Mouse (Mus musculus) MEL (cell line): ENCODE results near the gene Dyx1c1. TPM values are rescaled to one million over a fixed set of nuclear protein-coding genes. Genes with fewer than 3 reads are reported as not detected.

ENCODE experiments used
- DNase-seq: peaks from one replicate; pipeline ENCODE4 v3.0.0; 2011; ENCODE audit warnings: low read depth, low spot score
- H3K27ac ChIP-seq: 2 replicates; pipeline ENCODE4 v1.5.1; 2012; ENCODE audit warnings: low read depth, mild to moderate bottlenecking, control low read depth, low read length, moderate library complexity; ENCODE audit not compliant: control insufficient read depth
- H3K27me3 ChIP-seq, 2 experiments: fragments of 150-350 bp in 1 of 2; sonication (generic) in 1 of 2; 2 replicates each; pipeline ENCODE4 v1.6.1; 2012; ENCODE audit warnings: low read length in 2 of 2, mild to moderate bottlenecking in 2 of 2, improper control_type of control experiment in 1 of 2, moderate library complexity in 1 of 2; ENCODE audit not compliant: insufficient read depth in 2 of 2, control insufficient read depth in 1 of 2
- H3K36me3 ChIP-seq, 2 experiments: 2 replicates each; pipeline ENCODE4 v1.6.1; 2012 to 2014; ENCODE audit warnings: low read length in 2 of 2, improper control_type of control experiment in 1 of 2, inconsistent platforms in 1 of 2, mild to moderate bottlenecking in 1 of 2; ENCODE audit not compliant: insufficient read depth in 2 of 2, control insufficient read depth in 1 of 2
- H3K4me1 ChIP-seq, 2 experiments: fragments of 150-350 bp in 1 of 2; sonication (generic) in 1 of 2; 2 replicates each; pipeline ENCODE4 v1.6.1; 2012; ENCODE audit warnings: low read length in 2 of 2, improper control_type of control experiment in 1 of 2, mild to moderate bottlenecking in 1 of 2; ENCODE audit not compliant: insufficient read depth in 2 of 2, control insufficient read depth in 1 of 2
- H3K4me3 ChIP-seq, 2 experiments: fragments of 150-350 bp in 1 of 2; sonication (generic) in 1 of 2; 2 replicates each; pipeline ENCODE4 v1.5.1; 2012; ENCODE audit warnings: low read depth in 2 of 2, low read length in 2 of 2, mild to moderate bottlenecking in 2 of 2, moderate library complexity in 2 of 2, control low read depth in 1 of 2, improper control_type of control experiment in 1 of 2; ENCODE audit not compliant: control insufficient read depth in 1 of 2, insufficient read depth in 1 of 2
- H3K79me2 ChIP-seq: 2 replicates; pipeline ENCODE4 v1.6.1; 2012; ENCODE audit warnings: mild to moderate bottlenecking, low read length, moderate library complexity; ENCODE audit not compliant: control insufficient read depth, poor library complexity, insufficient read depth
- H3K9ac ChIP-seq: 2 replicates; pipeline ENCODE4 v1.6.1; 2012; ENCODE audit warnings: low read depth, mild to moderate bottlenecking, control low read depth, low read length, moderate library complexity; ENCODE audit not compliant: control insufficient read depth, poor library complexity, severe bottlenecking
- H3K9me3 ChIP-seq: fragments of 150-350 bp; sonication (generic); replicated peaks from 2 replicates; pipeline ENCODE4 v1.6.1; 2012; ENCODE audit warnings: mild to moderate bottlenecking, low read length, improper control_type of control experiment, moderate library complexity; ENCODE audit not compliant: insufficient read depth
- BHLHE40 ChIP-seq: IDR thresholded peaks from 2 replicates; pipeline ENCODE4 v1.6.1; 2012; ENCODE audit warnings: low read depth, mild to moderate bottlenecking, inconsistent platforms, low read length, improper control_type of control experiment, borderline replicate concordance
- CHD1 ChIP-seq: IDR thresholded peaks from 2 replicates; pipeline ENCODE4 v1.6.1; 2012; ENCODE audit warnings: low read depth, mild to moderate bottlenecking, inconsistent platforms, low read length, improper control_type of control experiment
- CTCF ChIP-seq, 3 experiments: IDR thresholded peaks in 2 of 3; conservative IDR thresholded peaks in 1 of 3; 2 replicates each; pipeline ENCODE4 v1.5.1; 2011 to 2012; ENCODE audit warnings: low read length in 3 of 3, low read depth in 2 of 3, mild to moderate bottlenecking in 2 of 3, improper control_type of control experiment in 1 of 3, inconsistent platforms in 1 of 3, mixed read lengths in 1 of 3, moderate library complexity in 1 of 3; ENCODE audit not compliant: control insufficient read depth in 1 of 3, insufficient read depth in 1 of 3, poor library complexity in 1 of 3, severe bottlenecking in 1 of 3
- EP300 ChIP-seq, 2 experiments: IDR thresholded peaks; 2 replicates each; pipeline ENCODE4 v1.6.1; 2011; ENCODE audit warnings: improper control_type of control experiment in 2 of 2, low read length in 2 of 2, low read depth in 1 of 2, mild to moderate bottlenecking in 1 of 2
- GABPA ChIP-seq: IDR thresholded peaks from 2 replicates; pipeline ENCODE4 v1.6.1; 2012; ENCODE audit warnings: low read depth, mild to moderate bottlenecking, inconsistent platforms, low read length, improper control_type of control experiment, moderate library complexity
- HCFC1 ChIP-seq: IDR thresholded peaks from 2 replicates; pipeline ENCODE4 v1.6.1; 2012; ENCODE audit warnings: low read depth, mild to moderate bottlenecking, inconsistent platforms, low read length, improper control_type of control experiment, moderate library complexity
- KAT2A ChIP-seq: conservative IDR thresholded peaks from 2 replicates; pipeline ENCODE4 v1.6.1; 2012; ENCODE audit warnings: low read depth, low read length, improper control_type of control experiment, inconsistent platforms
- MAFK ChIP-seq: IDR thresholded peaks from 2 replicates; pipeline ENCODE4 v1.6.1; 2011; ENCODE audit warnings: low read depth, mild to moderate bottlenecking, low read length, improper control_type of control experiment, borderline replicate concordance
- MAX ChIP-seq: IDR thresholded peaks from 2 replicates; pipeline ENCODE4 v1.6.1; 2011; ENCODE audit warnings: low read length, improper control_type of control experiment
- MEF2A ChIP-seq: IDR thresholded peaks from 2 replicates; pipeline ENCODE4 v1.6.1; 2014; ENCODE audit warnings: low read depth, mild to moderate bottlenecking, inconsistent platforms, low read length, improper control_type of control experiment; ENCODE audit not compliant: poor library complexity, insufficient replicate concordance, severe bottlenecking; ENCODE audit errors: extremely low read depth
- MYB ChIP-seq: IDR thresholded peaks from 2 replicates; pipeline ENCODE4 v1.6.1; 2011; ENCODE audit warnings: mild to moderate bottlenecking, low read depth, low read length, improper control_type of control experiment
- MYC ChIP-seq: IDR thresholded peaks from 2 replicates; pipeline ENCODE4 v1.6.1; 2011; ENCODE audit warnings: low read depth, mild to moderate bottlenecking, low read length, improper control_type of control experiment, moderate library complexity
- POLR2A ChIP-seq, 2 experiments: IDR thresholded peaks; 2 replicates each; pipeline ENCODE4 v1.6.1; 2011 to 2012; ENCODE audit warnings: low read length in 2 of 2, mild to moderate bottlenecking in 2 of 2, control low read depth in 1 of 2, improper control_type of control experiment in 1 of 2, low read depth in 1 of 2, moderate library complexity in 1 of 2; ENCODE audit not compliant: control insufficient read depth in 1 of 2, insufficient read depth in 1 of 2, poor library complexity in 1 of 2
- RAD21 ChIP-seq: IDR thresholded peaks from 2 replicates; pipeline ENCODE4 v1.6.1; 2011; ENCODE audit warnings: mild to moderate bottlenecking, low read depth, low read length, improper control_type of control experiment
- RCOR1 ChIP-seq: IDR thresholded peaks from 2 replicates; pipeline ENCODE4 v1.6.1; 2012; ENCODE audit warnings: low read depth, mild to moderate bottlenecking, inconsistent platforms, low read length, improper control_type of control experiment
- SIN3A ChIP-seq: IDR thresholded peaks from 2 replicates; pipeline ENCODE4 v1.6.1; 2012; ENCODE audit warnings: low read length, improper control_type of control experiment, inconsistent platforms
- SMC3 ChIP-seq: IDR thresholded peaks from 2 replicates; pipeline ENCODE4 v1.6.1; 2011; ENCODE audit warnings: low read depth, low read length, improper control_type of control experiment
- TAL1 ChIP-seq: IDR thresholded peaks from 2 replicates; pipeline ENCODE4 v1.6.1; 2012; ENCODE audit warnings: mild to moderate bottlenecking, inconsistent platforms, low read length, moderate library complexity, mixed read lengths
- TCF12 ChIP-seq: IDR thresholded peaks from 2 replicates; pipeline ENCODE4 v1.6.1; 2014; ENCODE audit warnings: low read depth, mild to moderate bottlenecking, inconsistent platforms, low read length, improper control_type of control experiment, moderate library complexity
- ZKSCAN1 ChIP-seq: IDR thresholded peaks from 2 replicates; pipeline ENCODE4 v1.6.1; 2012; ENCODE audit warnings: low read depth, mild to moderate bottlenecking, inconsistent platforms, low read length, improper control_type of control experiment, moderate library complexity
- polyA plus RNA-seq, 2 experiments: library from polyadenylated mRNA; stranded (reverse) in 1 of 2; unstranded in 1 of 2; fragments of >175 nt in 1 of 2; fragments of >200 nt in 1 of 2; gene quantifications; 2 replicates each; pipeline versions ENCODE4 v1.2.1 to v1.2.4; 2012; ENCODE audit warnings: low replicate concordance in 2 of 2, low read depth in 1 of 2; ENCODE audit not compliant: insufficient read length in 2 of 2, insufficient read depth in 1 of 2, missing spikeins in 1 of 2
- total RNA-seq: library from RNA; depleted of rRNA; stranded (reverse); fragments of 300-350 nt; gene quantifications from 2 replicates; pipeline ENCODE4 v1.2.3, GENCODE M21; 2012

The Dyx1c1 gene
- total and polyA plus RNA-seq, 3 experiments: 1.0 to 2.0 TPM; not detected in 1

DNA sequence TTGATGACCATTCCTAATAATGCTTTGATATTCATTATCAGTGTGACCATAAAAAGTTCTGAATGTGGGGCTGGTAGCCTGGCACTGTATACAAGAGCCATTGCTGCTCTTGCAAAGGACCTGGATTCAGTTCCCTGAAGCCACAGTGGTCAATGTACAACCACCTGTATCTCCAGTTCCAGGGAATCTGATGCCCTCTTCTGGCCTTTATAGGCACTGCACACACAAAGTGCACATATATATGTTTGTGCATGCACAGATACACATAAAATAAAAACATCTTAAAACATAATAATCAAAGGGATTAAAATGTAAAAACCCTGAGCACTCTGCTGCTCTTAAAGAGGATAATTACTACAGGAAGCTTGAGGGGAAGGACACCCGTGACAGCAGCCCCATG lies 11.6 kb upstream of the Dyx1c1 start:
- Histone ChIP-seq H3K9me3 (no peaks in the 10 kb centered on the region), H3K27me3 (peaks cover 5 to 6% of the 10 kb centered on the region in 2 experiments), H3K4me3 (no peak overlapping the region), H3K79me2 (no peaks in the 10 kb centered on the region), H3K4me1 (no peaks in the 10 kb centered on the region)
- DNase-seq: no peak
- TF ChIP-seq MYC: no peak
- 0 out of 2 replicates have a peak, but pooled peaks have one; percentile 4 for TF ChIP-seq SMC3
- TF ChIP-seq POLR2A (IDR thresholded peaks at IDR 0.05; ENCODE audit: control insufficient read depth in 1 of 2, insufficient read depth in 1 of 2, low read depth in 1 of 2, low read length in 2 of 2, poor library complexity in 1 of 2): no peak
- TF ChIP-seq GABPA: no peak
- no peak for TF ChIP-seq ZKSCAN1
- no peak for TF ChIP-seq MAX
- TF ChIP-seq EP300 (IDR thresholded peaks at IDR 0.05; ENCODE audit: low read depth in 1 of 2, low read length in 2 of 2): no peak
- no peak for TF ChIP-seq SIN3A
- TF ChIP-seq CTCF (IDR thresholded peaks at IDR 0.05 in 2 of 3, conservative IDR thresholded peaks at IDR 0.05 in 1 of 3; ENCODE audit: control insufficient read depth in 1 of 3, insufficient read depth in 1 of 3, low read depth in 2 of 3, low read length in 3 of 3, poor library complexity in 1 of 3, severe bottlenecking in 1 of 3): peak in 2 of 3 experiments; percentile 17 to 29; a peak in 2 of 6 replicates
- TF ChIP-seq TCF12: no peak
- no peak for TF ChIP-seq HCFC1
- TF ChIP-seq KAT2A: no peak
- no peak for TF ChIP-seq MAFK
- TF ChIP-seq, all 39 proteins: peak for 2
- Histone ChIP-seq H3K36me3 (no peaks in the 10 kb centered on the region), H3K9ac (no peak overlapping the region), H3K27ac (no peak overlapping the region)

DNA sequence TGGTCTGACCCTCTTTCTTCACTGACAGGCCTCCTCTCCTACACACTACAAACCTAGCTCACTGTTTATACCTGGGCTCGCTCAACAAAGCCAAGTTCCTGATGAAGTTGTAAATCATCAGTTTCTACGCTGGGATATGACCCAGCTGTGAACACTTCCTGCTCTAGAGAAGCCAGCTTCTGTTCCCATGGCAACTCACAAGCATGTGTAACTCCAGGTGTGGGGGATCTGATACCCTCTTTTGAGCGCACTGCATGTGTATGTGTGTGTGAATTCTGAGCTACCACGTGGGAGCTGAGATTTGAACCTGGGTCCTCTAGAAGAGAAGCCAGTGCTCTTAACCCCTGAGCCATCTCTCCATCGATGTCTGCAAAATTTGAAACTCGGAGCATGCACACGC lies 9.0 kb upstream of the Dyx1c1 start:
- Histone ChIP-seq H3K36me3 (no peaks in the 10 kb centered on the region), H3K27ac (no peak overlapping the region), H3K4me3 (no peak overlapping the region), H3K27me3 (peaks cover 5 to 9% of the 10 kb centered on the region in 2 experiments), H3K79me2 (no peaks in the 10 kb centered on the region), H3K4me1 (no peaks in the 10 kb centered on the region), H3K9ac (no peak overlapping the region)
- DNase-seq: no peak
- TF ChIP-seq MYC (no peak), CTCF (IDR thresholded peaks at IDR 0.05 in 2 of 3, conservative IDR thresholded peaks at IDR 0.05 in 1 of 3; ENCODE audit: control insufficient read depth in 1 of 3, insufficient read depth in 1 of 3, low read depth in 2 of 3, low read length in 3 of 3, poor library complexity in 1 of 3, severe bottlenecking in 1 of 3) (no peak)
- TF ChIP-seq, all 39 proteins: peak for 0
- no peaks in the 10 kb centered on the region for H3K9me3 ChIP-seq

DNA sequence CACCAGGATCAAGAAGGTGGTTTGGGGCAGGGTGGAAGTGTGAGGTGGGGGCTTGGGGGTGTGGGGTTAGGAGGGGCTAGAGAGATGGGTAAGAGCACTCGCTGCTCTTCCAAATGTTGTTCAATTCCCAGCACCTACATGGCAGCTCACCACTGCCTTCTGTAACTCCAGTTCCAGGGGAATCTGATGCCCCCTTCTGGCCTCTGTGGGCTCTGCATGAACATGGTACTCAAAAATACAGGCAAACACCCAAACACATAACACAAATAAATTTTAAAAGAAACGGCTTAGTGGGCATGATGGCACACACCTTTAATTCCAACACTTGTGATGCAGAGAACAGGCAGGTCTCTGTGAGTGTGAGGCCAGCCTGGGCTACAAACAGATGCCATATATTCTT lies 3.8 kb upstream of the Dyx1c1 start:
- TF ChIP-seq MYB: no peak
- no peak for TF ChIP-seq EP300 (IDR thresholded peaks at IDR 0.05; ENCODE audit: low read depth in 1 of 2, low read length in 2 of 2)
- peak; percentile 32 to 67 (median 50); a peak in 5 of 6 replicates for TF ChIP-seq CTCF (IDR thresholded peaks at IDR 0.05 in 2 of 3, conservative IDR thresholded peaks at IDR 0.05 in 1 of 3; ENCODE audit: control insufficient read depth in 1 of 3, insufficient read depth in 1 of 3, low read depth in 2 of 3, low read length in 3 of 3, poor library complexity in 1 of 3, severe bottlenecking in 1 of 3)
- TF ChIP-seq SMC3: peak; percentile 65
- TF ChIP-seq RCOR1: no peak
- no peak for TF ChIP-seq CHD1
- TF ChIP-seq MEF2A: no peak
- TF ChIP-seq ZKSCAN1: no peak
- TF ChIP-seq BHLHE40: no peak
- TF ChIP-seq HCFC1: no peak
- TF ChIP-seq KAT2A: no peak
- TF ChIP-seq TAL1: no peak
- peak; percentile 32 for TF ChIP-seq RAD21

More for the DNA sequence above, 3.8 kb upstream of the Dyx1c1 start:
- H3K9ac ChIP-seq: no peak overlapping the region
- no peak overlapping the region for H3K27ac ChIP-seq
- H3K4me3 ChIP-seq: no peak overlapping the region
- DNase-seq: peak; percentile 57
- no peaks in the 10 kb centered on the region for H3K9me3 ChIP-seq
- peaks cover 0 to 4% of the 10 kb centered on the region in 2 experiments; a peak in 2 of 4 replicates for H3K36me3 ChIP-seq
- peaks cover 3 to 6% of the 10 kb centered on the region in 2 experiments; a peak in 2 of 4 replicates for H3K27me3 ChIP-seq
- H3K4me1 ChIP-seq: no peaks in the 10 kb centered on the region; a peak in 1 of 4 replicates
- no peaks in the 10 kb centered on the region; the same call in 1 of the 2 replicates for H3K79me2 ChIP-seq
